Mouse (Mus musculus) lung, postnatal 0 days (tissue): ENCODE results near the gene Chmp4b.

Source experiments
- CTCF ChIP-seq: IDR thresholded peaks from 2 replicates; pipeline ENCODE4 v1.5.1; 2016; ENCODE audit warnings: antibody characterized with exemption, mild to moderate bottlenecking
- EP300 ChIP-seq: IDR thresholded peaks from 2 replicates; pipeline ENCODE4 v1.6.1; 2016; ENCODE audit warnings: antibody characterized with exemption, mild to moderate bottlenecking, control low read depth

DNA sequence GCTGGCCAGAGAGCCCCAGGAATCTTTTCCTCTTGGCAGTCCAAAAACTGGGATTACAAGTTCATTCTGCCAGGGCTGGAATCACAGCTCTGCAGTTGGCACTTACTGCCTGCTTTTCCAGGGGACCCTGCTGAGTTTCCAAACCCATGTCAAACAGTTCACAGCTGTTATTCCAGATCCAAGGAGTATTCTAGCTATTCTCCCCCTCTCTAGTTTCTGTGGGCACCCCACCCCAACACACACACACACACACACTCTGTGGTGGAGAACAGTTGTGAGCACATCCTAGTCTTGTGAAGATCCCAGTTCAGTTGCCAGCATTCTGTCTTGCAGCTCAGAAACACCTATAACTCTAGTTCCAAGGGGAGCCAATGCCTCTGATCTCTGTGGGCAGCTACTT, 65.6 kb downstream of the Chmp4b start:
- no peak for TF ChIP-seq CTCF
- no peak for TF ChIP-seq EP300
